Mouse (Mus musculus): ENCODE measurements around the gene Smg6. TPM values are rescaled to one million over a fixed set of nuclear protein-coding genes. Genes with fewer than 3 reads are reported as not detected.
"Not testable (repeated sequence)": the region's sequence is repeated elsewhere in the genome, so short reads cannot be mapped to it uniquely, and the experiment has no call there.

Smg6 gene
- total RNA-seq, 2 experiments from 2014 or later, result 19.2 to 20.9 TPM

DNA sequence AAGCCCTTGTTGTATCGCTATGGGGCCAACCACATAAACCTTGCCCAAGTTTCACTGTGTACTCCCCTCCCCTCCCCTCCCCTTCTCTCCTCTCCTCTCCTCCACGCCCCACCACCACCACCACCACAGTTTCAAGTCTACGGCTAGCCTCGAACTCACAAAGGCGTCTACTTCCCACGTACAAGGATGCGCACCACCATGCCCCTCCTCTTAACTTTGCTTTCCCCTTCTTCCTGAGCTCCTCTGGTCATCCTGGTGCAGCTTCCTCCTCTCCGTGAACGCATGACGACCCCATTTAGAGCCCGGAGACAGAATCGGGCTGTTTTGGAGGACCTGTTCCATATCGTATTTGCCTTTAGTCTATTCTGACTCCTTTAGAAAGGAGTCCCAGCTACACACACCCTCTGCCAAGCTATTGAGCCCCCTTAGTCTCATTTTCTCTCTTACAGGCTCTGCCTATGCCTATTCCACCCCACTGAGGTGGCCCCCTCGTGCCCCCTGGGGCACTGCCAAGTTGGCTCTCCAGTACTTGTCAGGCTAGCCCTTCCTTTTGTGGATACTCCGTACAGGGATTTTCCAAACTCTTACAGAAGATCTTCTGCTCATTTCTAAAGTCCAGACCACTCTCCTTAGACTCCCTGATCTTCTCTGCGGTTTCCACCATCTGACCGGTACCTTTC lies 245.7 kb downstream of the Smg6 start:
- intact Hi-C loops (cut with DNase I), result loop anchor here (5.0 kb wide), 1 partner anchor 349 kb away; no protein-coding TSS in a partner anchor
- DNase-seq, result no peak

DNA sequence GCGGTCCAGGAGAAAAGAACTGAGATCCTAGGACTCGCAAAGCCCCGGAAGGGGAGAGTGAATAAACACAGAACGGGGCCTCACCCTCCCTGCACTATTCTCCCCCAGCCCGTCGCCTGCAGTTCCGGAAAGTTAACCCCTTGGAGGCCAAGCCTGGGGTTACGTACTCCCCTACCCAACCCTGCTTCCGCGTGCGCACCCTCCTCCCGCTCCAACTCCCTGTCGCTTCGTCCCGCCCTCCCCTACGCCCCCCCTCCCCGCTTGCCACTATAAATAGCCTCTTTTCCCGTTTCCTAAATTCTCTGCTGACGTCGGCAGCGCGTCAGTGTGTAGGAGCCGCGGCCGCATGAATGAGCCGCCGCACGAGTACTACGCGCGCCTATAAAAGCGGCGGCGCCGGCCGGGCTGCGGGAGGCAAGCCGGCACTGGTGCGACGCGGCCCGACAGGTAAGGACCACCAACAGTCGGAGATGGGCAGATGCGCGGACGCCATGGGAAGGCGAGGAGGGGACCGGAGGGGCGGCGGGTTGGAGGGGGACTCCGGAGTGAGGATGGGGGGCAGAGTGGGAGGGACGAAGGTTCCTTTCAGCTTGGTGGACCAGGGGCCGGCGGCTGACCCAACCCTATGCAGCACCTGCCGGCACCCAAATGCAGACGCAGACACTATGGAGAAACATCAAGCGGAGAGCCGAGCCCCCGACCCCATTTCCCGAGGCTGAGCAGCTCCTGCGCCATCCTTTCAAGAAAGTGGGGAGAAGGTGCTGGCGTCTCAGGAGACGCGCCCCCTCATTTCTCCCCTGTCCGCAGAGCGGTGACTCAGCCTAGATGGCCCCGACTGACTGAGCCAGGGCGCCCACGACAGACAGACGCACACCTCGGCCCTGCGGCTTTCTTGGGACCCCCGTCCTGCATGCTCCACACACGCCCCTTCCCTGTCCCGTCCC lies 246.8 kb downstream of the Smg6 start:
- DNase-seq, result no peak
- intact Hi-C loops (cut with DNase I), result loop anchor here (5.0 kb wide), 1 partner anchor 350 kb away; no protein-coding TSS in a partner anchor

DNA sequence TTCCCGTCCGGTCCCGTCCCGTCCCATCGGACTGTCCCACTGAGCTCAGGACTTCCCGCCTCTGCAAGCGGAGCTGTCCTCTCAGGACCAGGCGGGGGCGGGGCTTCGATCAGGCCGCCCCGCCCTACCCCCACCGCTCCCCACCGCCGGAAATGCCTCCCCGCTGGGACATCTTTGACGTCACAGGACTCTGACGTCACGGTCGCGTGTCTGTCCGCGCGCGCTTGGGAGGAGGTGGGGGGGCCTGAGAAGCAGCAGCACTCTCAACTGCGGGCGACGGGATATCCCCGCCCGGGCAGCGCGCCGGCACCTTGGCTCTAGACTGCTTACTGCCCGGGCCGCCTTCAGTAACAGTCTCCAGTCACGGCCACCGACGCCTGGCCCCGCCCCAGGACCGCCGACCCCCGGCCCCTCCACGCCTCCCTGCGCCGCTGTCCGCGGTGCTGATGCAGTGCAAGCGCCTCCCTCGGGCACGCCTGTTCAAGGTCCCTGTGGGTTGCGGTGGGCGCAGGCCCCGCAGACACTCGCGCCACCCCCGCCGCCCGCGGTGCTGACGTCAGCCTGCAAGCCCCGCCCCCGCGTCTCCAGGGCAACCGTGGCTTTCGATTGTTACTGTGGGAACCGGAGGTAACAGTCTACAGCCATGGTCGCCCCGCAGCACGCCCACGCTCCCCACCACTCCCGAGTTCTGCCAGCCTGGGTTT lies 247.6 kb downstream of the Smg6 start:
- intact Hi-C loops (cut with DNase I), result loop anchor here (5.0 kb wide), 1 partner anchor 351 kb away; no protein-coding TSS in a partner anchor
- peak; percentile 85 to 91 for DNase-seq

DNA sequence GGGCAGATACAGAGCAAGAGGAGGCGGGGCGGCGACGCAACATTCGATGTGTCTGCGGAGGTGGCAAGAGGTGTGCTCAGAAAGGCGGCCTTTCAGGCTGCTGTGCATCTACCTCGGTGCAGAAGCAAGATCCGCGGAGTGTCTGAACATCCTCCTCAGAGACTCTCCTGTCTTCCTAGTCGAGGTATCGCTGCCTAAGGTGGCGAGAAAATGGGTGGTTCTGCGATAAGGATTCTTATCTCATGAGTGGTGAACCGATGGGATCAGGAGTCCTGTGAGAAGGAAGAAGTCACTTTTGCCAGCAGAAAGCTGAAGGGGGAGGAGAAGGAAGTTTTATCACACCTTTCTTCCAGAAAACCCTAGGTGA lies 248.2 kb downstream of the Smg6 start:
- intact Hi-C loops (cut with DNase I), result loop anchor here (5.0 kb wide), 1 partner anchor 351 kb away; no protein-coding TSS in a partner anchor
- no peak for DNase-seq

DNA sequence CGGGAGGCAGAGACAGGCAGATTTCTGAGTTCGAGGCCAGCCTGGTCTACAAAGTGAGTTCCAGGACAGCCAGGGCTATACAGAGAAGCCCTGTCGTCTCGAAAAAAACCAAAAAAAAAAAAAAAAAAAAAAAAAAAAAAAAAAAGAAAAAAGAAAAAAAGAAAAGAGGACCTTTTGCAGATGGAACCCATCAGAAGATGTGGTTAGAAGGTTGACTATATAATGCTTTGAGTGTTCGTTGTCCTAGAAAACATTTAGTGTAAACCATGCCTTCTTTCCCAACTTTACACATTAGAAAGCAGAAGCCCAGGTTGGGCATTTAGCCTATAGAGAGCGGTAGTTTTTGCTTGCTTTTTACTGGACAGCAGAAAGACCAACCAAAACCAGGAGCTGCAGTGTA lies 249.0 kb downstream of the Smg6 start:
- intact Hi-C loops (cut with DNase I), result loop anchor here (5.0 kb wide), 1 partner anchor 352 kb away; no protein-coding TSS in a partner anchor
- not testable (repeated sequence) for DNase-seq

DNA sequence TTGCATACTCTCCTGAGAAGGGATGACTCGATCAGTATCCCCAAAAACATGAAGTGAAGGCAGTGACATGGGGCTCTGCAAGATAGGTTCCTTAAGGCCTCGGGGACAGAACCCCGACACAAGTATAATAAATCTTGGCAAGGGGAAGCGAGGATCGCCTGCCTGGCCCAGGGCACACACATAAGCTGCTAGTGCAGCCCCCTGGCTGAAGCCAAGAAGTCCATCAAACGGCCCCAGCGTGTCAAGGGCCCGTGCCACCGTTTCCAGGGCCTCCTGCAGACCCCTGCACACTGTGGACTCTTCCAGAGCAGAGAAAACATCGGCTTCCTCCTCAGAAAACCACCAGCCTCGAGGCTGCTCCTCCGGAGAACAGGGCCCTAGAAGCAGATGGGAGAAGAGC lies 252.4 kb downstream of the Smg6 start:
- DNase-seq, result no peak
- intact Hi-C loops (cut with DNase I), result loop anchor here (5.0 kb wide), 1 partner anchor 229 kb away; no protein-coding TSS in a partner anchor

DNA sequence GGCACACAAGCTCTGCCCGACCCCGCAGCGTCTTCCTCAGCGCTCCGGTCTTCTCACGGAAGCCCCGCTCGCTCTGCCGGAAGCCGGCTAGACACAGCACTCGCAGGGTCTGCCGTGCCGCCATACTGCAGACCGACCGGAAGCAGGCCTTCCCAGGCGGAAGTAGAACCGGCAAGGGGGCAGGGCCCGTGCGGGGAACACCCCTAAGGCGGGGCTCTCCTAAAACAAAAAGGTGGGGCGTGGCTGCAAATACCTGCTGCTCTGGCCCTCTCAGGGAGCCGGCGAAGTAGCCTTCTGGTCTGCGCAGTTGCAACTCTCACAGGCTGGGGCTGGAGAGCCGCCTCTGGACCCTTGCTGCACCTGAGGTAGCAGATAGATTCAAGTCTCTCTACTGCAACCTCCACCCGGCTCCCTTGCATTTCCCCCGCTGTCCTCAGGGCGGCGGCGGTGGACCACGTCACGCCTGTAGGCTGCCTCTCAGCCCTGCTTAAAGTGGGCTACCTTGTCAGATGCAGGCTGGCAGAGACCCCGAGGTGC lies 253.1 kb downstream of the Smg6 start, which contains the start of gene Ovca2:
Gene Ovca2 (minus strand): TSS at position 164 of the 537 bp plus-strand sequence.
- intact Hi-C loops (cut with DNase I), result loop anchor here (1.0 to 5.0 kb wide), 2 partner anchors 113 to 229 kb away; no protein-coding TSS in a partner anchor
- peak; percentile 85 to 90 for DNase-seq

DNA sequence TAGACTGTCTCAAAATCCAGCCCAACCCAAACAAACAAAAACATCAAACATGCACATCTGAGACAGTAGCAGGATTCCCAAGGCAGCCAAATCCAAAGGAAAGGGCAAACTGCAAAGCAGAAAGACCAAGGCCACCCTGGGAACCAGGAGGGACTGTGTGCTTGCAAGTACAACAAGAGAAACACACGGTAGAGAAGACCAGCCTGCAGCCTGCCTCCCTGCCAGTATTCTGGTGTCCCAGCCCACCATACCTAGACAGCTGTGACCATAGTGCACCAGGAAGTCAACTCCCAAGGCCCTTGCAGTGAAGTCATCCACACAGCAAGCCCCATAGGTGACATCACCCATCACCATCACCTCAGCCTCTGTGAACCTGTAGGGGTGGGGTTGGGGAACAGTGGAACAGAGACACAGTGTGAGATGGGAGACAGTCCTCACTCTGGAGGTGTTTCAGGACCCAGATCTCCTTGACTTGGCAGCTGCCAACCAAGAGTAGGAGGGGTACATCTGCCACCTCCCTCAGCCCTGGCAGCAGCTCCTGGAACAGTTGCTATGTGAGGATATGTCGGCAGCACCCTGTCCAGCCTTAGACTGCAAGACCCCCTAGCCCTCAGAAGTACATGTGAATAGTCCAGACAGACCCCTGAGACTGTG lies 258.4 kb downstream of the Smg6 start:
- DNase-seq, result no peak
- intact Hi-C loops (cut with DNase I), result loop anchor here (10.0 kb wide), 1 partner anchor 301 kb away; the partner anchor contains the start of gene Prpf8

DNA sequence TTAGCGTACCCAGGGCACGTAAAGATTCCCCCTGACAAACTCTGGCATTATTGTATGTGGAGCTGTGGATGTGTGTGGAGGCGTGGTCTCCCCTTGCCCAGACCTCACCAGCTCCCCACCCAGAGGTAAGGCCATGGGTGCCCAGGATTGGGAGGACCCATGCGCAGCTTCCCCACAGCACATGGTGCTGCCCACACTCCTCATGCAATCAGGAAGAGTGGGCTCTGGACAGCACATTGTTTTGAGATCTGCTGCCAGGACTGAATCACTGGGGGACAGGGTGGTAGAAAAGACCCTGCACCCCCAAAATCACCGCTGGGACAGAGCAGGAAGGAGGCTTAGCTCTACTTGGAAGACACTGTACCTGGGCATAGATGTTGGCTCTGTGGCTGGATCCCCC lies 258.9 kb downstream of the Smg6 start:
- intact Hi-C loops (cut with DNase I), result loop anchor here (10.0 kb wide), 1 partner anchor 300 kb away; the partner anchor contains the start of gene Prpf8
- no peak for DNase-seq

DNA sequence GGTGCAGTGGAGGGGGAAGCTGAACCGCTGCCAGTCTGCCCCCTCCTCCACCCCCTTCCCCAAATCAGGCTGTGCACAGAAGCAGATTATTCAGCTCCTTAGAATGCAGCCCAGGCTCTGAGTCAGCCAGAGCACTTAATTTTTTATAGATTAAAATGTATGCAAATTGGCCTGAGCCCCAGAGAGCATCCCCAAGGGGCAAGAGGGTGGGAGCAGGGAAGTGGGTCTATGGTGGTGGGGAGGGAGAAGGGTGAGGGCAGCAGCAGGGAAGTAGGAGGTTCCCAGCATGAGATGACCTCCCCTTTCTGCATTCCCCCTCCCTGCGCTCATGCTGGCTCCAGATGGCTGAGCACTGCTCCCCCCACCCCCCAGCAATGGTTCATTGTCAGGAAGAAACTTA lies 259.4 kb downstream of the Smg6 start:
- DNase-seq, result no peak
- intact Hi-C loops (cut with DNase I), result loop anchor here (10.0 kb wide), 1 partner anchor 300 kb away; the partner anchor contains the start of gene Prpf8

DNA sequence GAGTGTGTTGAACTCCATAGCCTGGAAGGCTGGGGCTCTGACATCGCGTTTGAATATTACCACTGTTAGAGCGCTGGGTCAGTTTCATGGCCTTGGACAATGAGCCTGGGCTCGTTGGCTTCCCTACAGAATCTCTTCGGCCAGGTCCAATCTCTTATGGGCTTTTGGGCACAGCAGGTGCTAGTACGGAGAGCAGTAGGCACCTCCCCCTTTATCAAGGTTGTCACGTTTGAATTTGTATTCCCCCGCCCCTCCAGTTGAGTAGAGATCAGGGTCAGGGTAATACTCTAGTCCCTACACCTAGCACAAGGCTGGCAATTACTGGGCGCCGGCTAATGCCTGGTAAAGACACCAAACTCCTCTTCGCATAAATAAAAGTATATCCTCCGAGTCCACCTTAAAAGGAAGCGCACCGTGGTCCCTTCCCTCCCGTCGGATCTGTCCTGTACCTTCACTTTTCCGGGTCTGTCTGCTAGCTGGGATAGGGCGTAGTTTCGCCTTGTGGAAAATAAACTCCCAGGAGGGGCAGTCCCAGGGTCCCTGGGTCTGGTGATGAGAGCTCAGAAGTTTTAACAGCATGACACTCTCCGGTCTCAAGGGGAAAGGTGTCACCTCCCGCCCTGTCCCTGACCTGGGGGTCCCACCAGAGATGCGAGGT lies 264.2 kb downstream of the Smg6 start:
- no peak for DNase-seq
- intact Hi-C loops (cut with DNase I), result loop anchor here (5.0 to 10.0 kb wide), 2 partner anchors 207 to 295 kb away; partner anchors contain the start of gene Prpf8

DNA sequence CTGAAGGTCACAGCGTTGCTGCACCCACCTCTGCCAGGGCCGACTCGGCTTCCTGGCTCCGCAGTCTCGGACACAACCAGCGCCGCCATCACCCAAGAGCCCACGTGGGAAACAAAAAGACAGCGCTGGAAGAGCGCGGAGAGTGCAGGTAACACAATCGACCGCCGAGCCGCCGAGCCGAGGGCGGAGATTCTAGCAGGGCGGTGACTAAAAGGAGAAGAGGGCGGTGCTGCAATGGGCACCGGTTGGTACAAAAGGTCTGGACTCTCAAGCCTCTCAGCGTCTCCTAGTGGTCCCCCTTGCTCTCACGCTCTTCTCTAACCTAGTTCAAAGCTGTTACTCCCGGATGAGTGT lies 264.7 kb downstream of the Smg6 start:
- intact Hi-C loops (cut with DNase I), result loop anchor here (5.0 kb wide), 1 partner anchor 207 kb away; no protein-coding TSS in a partner anchor
- DNase-seq, result peak; percentile 80 to 81

DNA sequence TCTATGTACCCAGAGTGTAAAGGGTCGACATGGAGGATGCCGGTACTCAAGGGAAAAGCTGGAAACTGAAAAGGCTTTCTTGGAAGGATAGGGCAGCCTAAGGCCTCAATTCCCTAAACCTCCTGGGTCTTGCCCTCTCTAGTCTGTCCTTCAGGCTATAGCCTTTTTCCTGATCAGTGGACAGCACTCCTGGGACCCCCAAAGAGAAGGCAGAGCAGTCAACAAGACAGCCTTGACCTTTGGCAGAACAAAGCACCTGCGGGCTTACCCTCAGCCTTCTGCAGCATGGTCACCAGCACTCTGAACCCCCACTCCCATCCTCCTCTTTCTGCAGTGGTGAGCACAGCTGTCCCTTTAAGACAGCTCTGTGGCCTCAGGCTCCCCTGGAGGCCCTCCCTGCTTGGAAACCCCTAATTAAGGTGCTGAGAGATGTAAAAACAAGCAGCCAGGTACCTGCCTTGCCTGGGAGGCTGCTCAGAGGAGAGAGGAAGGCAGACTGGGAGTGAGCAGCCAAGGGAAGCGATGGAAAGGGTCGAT lies 265.4 kb downstream of the Smg6 start, which contains the start of gene Dph1:
Gene Dph1 (minus strand): TSS at position 337 of the 537 bp plus-strand sequence.
- DNase-seq, result no peak
- intact Hi-C loops (cut with DNase I), result loop anchor here (5.0 kb wide), 1 partner anchor 206 kb away; no protein-coding TSS in a partner anchor

DNA sequence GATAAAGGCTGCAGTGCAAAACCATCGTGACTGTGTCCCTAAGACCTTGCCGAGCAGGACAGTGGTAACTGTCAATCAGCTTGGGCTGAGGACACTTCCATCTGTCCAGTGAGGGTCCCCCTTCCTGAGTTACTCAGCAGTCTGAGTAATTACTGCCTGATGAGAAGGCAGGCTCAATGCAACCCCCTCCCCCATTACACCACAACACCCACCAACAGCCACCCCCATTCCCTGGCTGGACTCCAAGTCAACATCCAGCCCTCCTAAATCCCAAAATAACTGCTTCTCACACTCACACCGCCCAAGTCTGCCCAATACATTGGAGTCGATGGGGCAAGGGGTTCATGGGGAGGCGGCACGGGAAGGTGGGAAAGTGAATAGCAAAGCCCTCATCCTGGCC lies 266.2 kb downstream of the Smg6 start:
- no peak for DNase-seq
- intact Hi-C loops (cut with DNase I), result loop anchor here (2.0 to 5.0 kb wide), 2 partner anchors 41 to 205 kb away; no protein-coding TSS in a partner anchor

DNA sequence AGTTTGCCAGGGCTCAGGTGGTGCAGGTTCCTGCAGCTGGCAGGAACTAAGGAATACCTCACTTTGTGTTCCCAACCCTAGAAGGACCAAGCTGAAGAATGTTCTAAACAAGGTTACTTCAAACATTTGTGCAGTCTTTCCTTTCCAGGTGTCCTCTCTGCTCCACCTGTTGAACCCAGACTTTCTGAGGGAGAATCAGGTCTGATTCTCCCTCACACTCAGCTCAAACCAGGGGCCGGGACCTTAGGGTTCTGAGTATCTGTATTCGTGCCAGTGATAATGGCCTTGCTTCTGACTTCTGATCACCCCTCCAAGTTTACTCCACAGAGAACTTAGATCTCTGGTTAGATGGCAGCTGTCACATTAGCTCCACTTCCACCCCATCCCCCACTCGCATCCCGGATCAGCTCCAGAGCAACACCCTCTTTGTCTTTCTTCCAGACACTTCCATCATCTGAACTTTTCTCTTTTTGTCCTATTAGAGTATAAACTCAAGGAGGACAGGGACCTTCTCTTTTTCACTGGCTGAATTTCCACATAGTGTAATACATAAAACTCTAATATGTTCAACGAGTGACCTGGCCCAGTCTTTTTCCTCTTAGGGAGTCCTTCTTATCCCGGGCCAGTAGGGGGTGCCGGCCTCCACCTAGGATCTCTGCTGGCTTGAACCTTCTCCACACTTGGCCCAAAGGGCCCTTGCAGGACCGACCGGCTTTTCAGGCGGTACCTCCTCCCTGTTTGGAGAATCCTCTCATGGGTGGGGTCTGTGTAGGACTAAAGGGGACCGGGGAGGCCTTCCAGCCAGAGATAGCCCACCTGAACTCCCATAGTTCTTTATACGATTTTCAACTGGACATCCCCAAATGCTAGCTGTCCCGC lies 267.0 kb downstream of the Smg6 start:
- intact Hi-C loops (cut with DNase I), result loop anchor here (1.0 to 5.0 kb wide), 3 partner anchors 40 to 205 kb away; no protein-coding TSS in a partner anchor
- DNase-seq, result peak; percentile 85 to 87

DNA sequence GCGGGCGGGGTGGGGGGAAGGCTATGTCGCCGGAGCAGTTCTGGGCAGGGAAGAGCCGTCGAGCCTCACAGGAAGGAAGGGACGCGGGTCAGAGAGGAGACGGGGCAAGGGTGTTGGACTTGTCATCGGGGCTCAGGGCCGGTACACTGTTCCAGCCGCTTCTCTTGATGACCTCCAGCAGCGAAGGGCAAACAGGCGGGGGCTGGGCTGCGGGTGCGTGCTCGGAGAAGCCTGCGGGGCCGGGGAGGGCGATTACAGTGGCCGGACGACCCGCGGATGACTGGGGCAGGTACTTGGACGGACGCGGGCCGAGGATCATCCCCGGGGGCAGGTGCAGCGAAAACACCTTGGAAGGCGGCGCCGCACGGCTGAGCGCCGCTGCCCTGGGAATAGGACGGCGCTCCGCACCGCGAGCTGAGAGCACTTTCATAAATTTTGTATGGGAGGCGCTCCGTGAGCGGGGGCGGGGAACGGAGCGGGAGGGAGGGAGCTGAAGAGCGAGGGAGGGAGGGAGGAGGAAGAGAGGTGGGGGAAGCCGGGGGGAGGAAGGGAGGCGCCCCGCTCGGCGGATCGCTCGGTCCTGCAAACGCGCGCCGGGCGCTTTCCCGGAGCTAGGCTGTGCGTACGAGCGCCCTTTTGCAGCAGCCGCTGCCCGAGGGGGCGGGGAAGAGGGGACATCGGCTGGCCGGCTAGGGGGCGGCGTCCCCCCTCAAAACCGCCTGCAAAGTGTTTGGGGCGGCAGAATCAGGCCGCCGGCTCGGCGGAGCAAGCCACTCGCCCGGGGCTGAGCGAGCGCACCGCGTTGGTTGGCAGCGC lies 267.8 kb downstream of the Smg6 start, which contains the start of gene Rtn4rl1:
Gene Rtn4rl1 (plus strand): TSS at position 528 of the 816 bp plus-strand sequence.
- peak; percentile 80 to 83 for DNase-seq
- intact Hi-C loops (cut with DNase I), result loop anchor here (1.0 to 5.0 kb wide), 3 partner anchors 39 to 204 kb away; no protein-coding TSS in a partner anchor

Data from heart, postnatal 14 days (tissue).